Mouse (Mus musculus) liver, adult 2 months (tissue): ENCODE data around the gene Meis1.

Source experiments
- CTCF ChIP-seq: fragments of 200-500 bp; IDR thresholded peaks from 2 replicates; pipeline ENCODE4 v1.5.1; 2011; ENCODE audit warnings: low read depth, low read length, control low read depth
- POLR2A ChIP-seq: fragments of 200-500 bp; IDR thresholded peaks from 2 replicates; pipeline ENCODE4 v1.6.1; 2011; ENCODE audit warnings: low read length, control low read depth; ENCODE audit not compliant: insufficient read depth; ENCODE audit errors: extremely low read depth

DNA sequence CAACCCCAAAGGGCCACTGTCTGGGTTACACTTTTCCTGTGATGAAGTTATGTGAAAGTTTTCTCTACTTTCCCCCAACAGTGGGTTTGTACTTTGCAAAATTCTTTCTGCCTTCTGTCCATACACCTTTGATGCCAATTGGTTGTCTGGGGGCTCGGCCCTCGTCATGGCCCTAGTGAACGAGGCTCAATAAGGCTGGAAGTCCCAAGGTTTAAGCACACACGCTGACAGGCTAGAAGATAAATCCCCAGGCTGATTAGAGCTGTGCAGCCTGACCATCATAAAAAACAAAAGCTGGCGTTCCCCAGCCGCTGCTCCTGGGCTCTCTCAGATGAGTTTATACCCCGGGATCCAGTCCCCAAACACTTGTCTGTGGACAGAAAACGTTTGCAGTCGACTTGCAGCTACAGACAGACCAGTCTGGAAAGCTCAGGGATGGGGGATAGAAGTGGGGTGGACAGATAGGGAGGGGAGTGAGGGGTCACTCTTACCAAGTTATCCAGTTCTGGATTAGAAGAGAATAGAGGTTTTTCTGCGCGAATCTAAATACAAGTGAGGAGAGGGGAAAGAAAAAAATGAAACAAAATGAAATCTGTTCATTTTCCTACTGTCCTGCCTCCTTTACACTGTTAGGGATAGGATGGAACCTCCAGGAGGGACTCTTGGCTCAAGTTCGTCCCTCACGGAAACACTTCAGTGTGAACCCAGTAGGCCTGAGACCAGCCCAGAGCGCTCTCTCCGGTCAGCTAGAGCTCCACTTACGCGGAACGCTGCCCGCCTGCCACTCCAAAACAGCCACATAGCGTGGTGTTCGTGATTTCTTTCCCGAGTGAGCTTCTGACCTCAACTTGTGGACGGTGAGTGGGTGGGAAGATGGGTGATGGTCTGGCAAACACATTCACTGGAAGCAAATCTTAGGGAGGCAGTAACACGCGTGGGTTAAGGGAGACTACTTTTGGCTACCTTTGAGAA, 5.4 kb downstream of the Meis1 start:
- TF ChIP-seq POLR2A (no peak), CTCF (no peak)
